Comparison of ENCODE assay signal across 9 mouse cellular contexts in the genomic region with DNA sequence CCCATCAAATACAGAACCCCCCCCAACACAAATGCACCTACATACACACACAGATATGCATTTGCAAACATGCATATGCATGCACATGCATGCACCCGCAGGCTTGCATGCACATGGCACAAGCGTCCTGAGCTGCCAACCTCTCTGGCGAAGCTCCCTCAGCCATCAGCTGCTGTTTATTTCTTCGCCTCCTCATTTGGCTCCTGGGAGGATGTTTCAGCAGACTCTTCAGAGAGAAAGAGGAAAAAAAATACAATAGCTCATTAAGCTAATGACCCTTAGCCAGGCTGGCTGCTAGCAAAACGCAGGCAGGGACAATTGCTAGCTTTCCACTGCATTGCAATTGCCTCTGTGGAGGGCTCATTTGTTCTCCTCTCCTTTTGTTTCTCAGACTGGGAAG.
A peak's percentile ranks its signal among the peaks of the same experiment; 100 is the strongest.
DNase-seq lines count a peak whose midpoint lies in the region; ATAC-seq lines count a peak whose summit lies in the region.
"Had no signal": no experiment of that assay in that cellular context is flagged by ENCODE, and none has a peak within 500 bp of the region (broad histone marks: within the 10 kb centered on the region; RNA-seq: fewer than 3 reads in every experiment).

No protein-coding gene starts in this region.

- H3K4me1 ChIP-seq in hindbrain, embryonic 12.5 days: peaks cover 14% of the 10 kb centered on the region

- H3K9me3 ChIP-seq in hindbrain, embryonic 12.5 days (replicated peaks): no peaks in the 10 kb centered on the region
- H3K9me3 ChIP-seq: neural tube, embryonic 12.5 days had no signal

- no peak overlapping the region for H3K4me2 ChIP-seq in hindbrain, embryonic 12.5 days (replicated peaks)
- H3K4me2 ChIP-seq: neural tube, embryonic 12.5 days had no signal

- H3K36me3 ChIP-seq in hindbrain, embryonic 12.5 days: no peaks in the 10 kb centered on the region
- H3K36me3 ChIP-seq: neural tube, embryonic 12.5 days had no signal

- no peak overlapping the region; the same call in 1 of the 2 replicates for H3K27ac ChIP-seq in hindbrain, embryonic 12.5 days
- H3K27ac ChIP-seq: neural tube, embryonic 12.5 days had no signal

- DNase-seq in left cerebral cortex, adult 11 months (ENCODE audit: low spot score): peak; percentile 9
- DNase-seq in left cerebral cortex, postnatal 10 days (ENCODE audit: extremely low spot score in 1 of 2, low spot score in 2 of 2): no peak
- peak; percentile 8 for DNase-seq in fat pad, adult 2 months (ENCODE audit: extremely low read depth, low read depth, low spot score)
- peak; percentile 16 for DNase-seq in lung, postnatal 36 days
- DNase-seq in adrenal gland, adult 8-10 months: no peak
- DNase-seq: kidney, adult 9 months had no signal

- H3K4me3 ChIP-seq in hindbrain, embryonic 12.5 days: no peak overlapping the region
- H3K4me3 ChIP-seq: neural tube, embryonic 12.5 days had no signal

- no peak overlapping the region for H3K9ac ChIP-seq in hindbrain, embryonic 12.5 days
- H3K9ac ChIP-seq: neural tube, embryonic 12.5 days had no signal

- intact Hi-C loops in left cerebral cortex, postnatal 10 days (cut with DNase I): no loop called here

- H3K27me3 ChIP-seq in hindbrain, embryonic 12.5 days: no peaks in the 10 kb centered on the region
- H3K27me3 ChIP-seq: neural tube, embryonic 12.5 days had no signal

- WGBS in hindbrain, embryonic 12.5 days: 45% methylated on average over 5 of the region's 5 CpGs

- 0 out of 2 replicates have a peak, but pooled peaks have one; percentile 40 for ATAC-seq in hindbrain, embryonic 12.5 days (ENCODE audit: low FRiP score)
- ATAC-seq in cerebellum, adult (ENCODE audit: insufficient number of reproducible peaks, low FRiP score, low TSS enrichment): no peak

Comparison
In these comparisons a context has a peak if more than half of its experiments do, and no peak if none do; other contexts are left out.
1. DNase-seq: peak in left cerebral cortex, adult 11 months (single experiment), fat pad, adult 2 months (single experiment) and lung, postnatal 36 days (single experiment); none in left cerebral cortex, postnatal 10 days (0 of 2) and adrenal gland, adult 8-10 months (single experiment).